Mouse (Mus musculus) CH12.LX (cell line): ENCODE measurements around the gene Pitpna.

Experiments
- BHLHE40 ChIP-seq: IDR thresholded peaks from 2 replicates; pipeline ENCODE4 v1.6.1; 2011; ENCODE audit warnings: mild to moderate bottlenecking, low read depth, low read length, improper control_type of control experiment
- CTCF ChIP-seq, 2 experiments: IDR thresholded peaks in 1 of 2; conservative IDR thresholded peaks in 1 of 2; 2 replicates each; pipeline ENCODE4 v1.5.1; 2011 to 2012; ENCODE audit warnings: low read depth in 2 of 2, low read length in 2 of 2, improper control_type of control experiment in 1 of 2, inconsistent platforms in 1 of 2, mild to moderate bottlenecking in 1 of 2, moderate library complexity in 1 of 2
- ELF1 ChIP-seq: IDR thresholded peaks from 2 replicates; pipeline ENCODE4 v1.6.1; 2014; ENCODE audit warnings: low read depth, mild to moderate bottlenecking, inconsistent platforms, low read length, improper control_type of control experiment
- EP300 ChIP-seq: IDR thresholded peaks from 2 replicates; pipeline ENCODE4 v1.6.1; 2011; ENCODE audit warnings: low read length, improper control_type of control experiment
- HCFC1 ChIP-seq: IDR thresholded peaks from 2 replicates; pipeline ENCODE4 v1.6.1; 2012; ENCODE audit warnings: low read depth, mild to moderate bottlenecking, inconsistent platforms, low read length, improper control_type of control experiment
- MAFK ChIP-seq: IDR thresholded peaks from 2 replicates; pipeline ENCODE4 v1.6.1; 2011; ENCODE audit warnings: low read length, improper control_type of control experiment; ENCODE audit not compliant: insufficient replicate concordance
- MAX ChIP-seq: IDR thresholded peaks from 2 replicates; pipeline ENCODE4 v1.6.1; 2011; ENCODE audit warnings: low read length, improper control_type of control experiment
- MYC ChIP-seq: IDR thresholded peaks from 2 replicates; pipeline ENCODE4 v1.6.1; 2011; ENCODE audit warnings: low read depth, mild to moderate bottlenecking, improper control_type of control experiment, low read length
- PAX5 ChIP-seq: IDR thresholded peaks from 2 replicates; pipeline ENCODE4 v1.6.1; 2012; ENCODE audit warnings: low read length, inconsistent platforms, mixed read lengths
- POLR2A ChIP-seq: IDR thresholded peaks from 2 replicates; pipeline ENCODE4 v1.6.1; 2011; ENCODE audit warnings: low read depth, mild to moderate bottlenecking, improper control_type of control experiment, low read length
- USF1 ChIP-seq: IDR thresholded peaks from 2 replicates; pipeline ENCODE4 v1.6.1; 2014; ENCODE audit warnings: low read depth, mild to moderate bottlenecking, inconsistent platforms, low read length, improper control_type of control experiment

GRCm38 (mm10) chr11:75632921-75633320, 45.0 kb downstream of the Pitpna start:
- TF ChIP-seq USF1 (no peak), MAX (no peak), POLR2A (no peak), EP300 (no peak), CTCF (conservative IDR thresholded peaks at IDR 0.05 in 1 of 2, IDR thresholded peaks at IDR 0.05 in 1 of 2; ENCODE audit: low read depth in 2 of 2, low read length in 2 of 2) (no peak), PAX5 (no peak), BHLHE40 (no peak), HCFC1 (no peak), ELF1 (no peak), MYC (no peak), MAFK (no peak)
